Mouse (Mus musculus): ENCODE data around the gene Btrc.
"Not testable (repeated sequence)": the region's sequence is repeated elsewhere in the genome, so short reads cannot be mapped to it uniquely, and the experiment has no call there.

The Btrc gene

DNA sequence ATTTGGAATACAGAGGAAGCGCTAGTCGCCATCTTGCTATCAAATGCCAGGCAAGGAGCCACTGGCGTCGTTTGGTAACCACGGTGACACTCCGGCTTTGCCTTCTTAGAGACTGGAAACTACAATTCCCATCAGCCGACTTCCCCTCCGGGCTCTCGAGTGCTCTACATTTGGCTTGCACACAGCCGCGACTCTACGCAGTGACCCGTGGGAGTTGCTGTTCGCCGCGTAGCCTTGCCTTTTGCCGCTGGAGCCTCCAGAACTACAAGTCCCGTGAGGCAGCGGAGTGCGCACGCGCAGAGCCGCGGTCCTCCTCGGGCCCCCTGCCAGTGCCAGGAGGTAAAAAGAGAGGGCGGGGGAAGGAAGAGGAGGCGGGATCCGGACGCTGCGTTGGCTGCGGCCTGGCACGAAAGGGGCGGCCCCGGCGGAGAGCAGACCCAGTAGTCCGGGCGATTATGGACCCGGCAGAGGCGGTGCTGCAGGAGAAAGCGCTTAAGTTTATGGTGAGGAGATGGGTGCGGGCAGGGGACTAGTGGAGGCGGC lies at the start of gene Btrc:
TSS of gene Btrc (plus strand) at position 351 of the 543 bp plus-strand sequence.
- DNase-seq (ENCODE audit: low spot score in 2 of 2) = peak; percentile 99 to 100

DNA sequence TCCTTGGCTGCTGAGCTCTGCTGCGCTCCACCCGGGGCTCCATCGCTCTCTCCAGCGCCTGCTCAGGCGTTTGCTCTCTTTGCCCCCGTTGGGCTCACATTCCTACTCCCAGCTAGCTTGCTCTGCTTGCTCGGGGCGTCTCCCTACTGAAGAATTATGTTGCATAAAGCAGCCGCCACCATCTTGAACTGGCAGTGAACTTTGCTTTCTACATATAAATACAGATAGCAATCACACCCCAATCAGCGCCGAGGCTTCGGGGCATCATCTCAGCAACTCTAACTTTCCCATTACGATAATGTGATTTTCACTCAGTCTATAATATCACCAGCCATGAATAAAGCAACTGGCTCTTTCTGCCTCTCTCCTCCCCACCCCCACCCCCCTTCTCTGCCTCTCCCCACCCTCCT lies 46.1 kb upstream of the Btrc start:
- no peak for DNase-seq (ENCODE audit: low spot score in 2 of 2)

DNA sequence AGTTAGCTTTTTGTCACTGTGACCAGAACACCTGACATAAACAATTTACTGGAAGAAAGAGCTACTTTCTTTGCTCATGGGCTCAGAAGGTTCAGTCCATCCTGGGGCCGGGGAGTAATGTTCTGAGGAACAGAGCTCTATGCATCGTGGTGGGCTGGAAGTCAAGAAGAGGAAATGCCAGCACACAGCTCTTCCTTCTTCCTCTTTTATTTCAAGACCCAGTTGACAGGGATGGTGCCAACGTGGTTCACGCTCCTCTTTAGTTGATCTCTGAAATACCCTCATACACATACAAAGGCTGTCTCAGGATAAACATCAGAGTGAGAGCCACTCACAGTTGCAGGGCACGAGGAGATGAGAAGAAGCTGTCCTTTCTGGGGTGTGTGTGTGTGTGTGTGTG lies 42.5 kb upstream of the Btrc start:
- DNase-seq (ENCODE audit: low spot score in 2 of 2) = no peak

GRCm38 (mm10) chr19:45329039-45329438 lies 34.5 kb upstream of the Btrc start:
- DNase-seq (ENCODE audit: low spot score in 2 of 2) = no peak

DNA sequence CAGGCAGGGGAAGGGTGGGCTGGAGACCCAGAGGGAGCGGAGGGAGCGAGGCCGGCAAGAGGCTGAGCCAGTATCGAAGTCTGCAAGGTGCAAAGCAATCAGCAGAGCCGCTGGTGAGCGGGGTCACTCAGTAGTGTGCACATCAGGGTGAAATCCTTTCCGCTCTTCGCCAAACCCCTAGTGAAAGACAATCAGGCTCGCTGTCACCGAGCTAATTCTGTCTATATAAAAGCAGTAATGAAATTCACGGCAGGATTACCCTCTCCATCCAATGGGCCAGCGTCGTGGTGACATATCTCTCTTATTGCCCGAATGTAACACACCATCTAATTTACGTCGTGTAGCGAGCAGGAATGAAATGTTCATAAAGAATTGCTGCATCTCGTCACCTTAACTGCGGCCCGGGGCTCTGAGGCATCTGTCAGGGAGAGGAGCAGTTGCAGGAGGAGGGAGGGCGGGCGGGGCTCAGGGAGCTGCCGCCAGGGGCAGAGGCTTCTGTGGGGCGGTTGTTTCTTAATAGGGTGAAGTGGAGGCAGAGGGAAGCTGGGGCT lies 33.7 kb upstream of the Btrc start:
- DNase-seq (ENCODE audit: low spot score in 2 of 2) = no peak

DNA sequence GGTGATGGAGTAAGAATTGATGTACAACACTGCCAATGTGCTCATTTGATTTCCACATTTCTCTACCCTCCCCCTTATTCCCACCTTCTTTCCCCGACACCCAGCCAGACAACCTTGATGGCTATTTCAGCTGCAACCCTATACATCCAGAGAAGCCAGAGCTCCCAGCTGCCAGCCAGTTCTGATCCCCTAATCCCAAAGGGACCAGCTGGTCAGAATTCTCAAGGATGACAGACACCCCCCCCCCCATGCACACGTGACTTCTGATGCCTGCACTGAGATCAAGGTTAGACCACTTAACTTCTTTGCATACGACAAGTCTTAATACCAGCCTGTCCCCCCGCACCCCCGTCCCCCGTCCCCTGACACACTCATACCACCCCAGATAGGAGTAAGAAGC lies 26.8 kb upstream of the Btrc start:
- DNase-seq (ENCODE audit: low spot score in 2 of 2) = no peak

- DNase-seq (ENCODE audit: low spot score in 2 of 2) = peak in 1 of 2 experiments; percentile 31
Measured at GRCm38 (mm10) chr19:45338182-45338581, 25.4 kb upstream of the Btrc start.

- no peak for DNase-seq (ENCODE audit: low spot score in 2 of 2)
Measured at GRCm38 (mm10) chr19:45343941-45344340, 19.6 kb upstream of the Btrc start.

DNA sequence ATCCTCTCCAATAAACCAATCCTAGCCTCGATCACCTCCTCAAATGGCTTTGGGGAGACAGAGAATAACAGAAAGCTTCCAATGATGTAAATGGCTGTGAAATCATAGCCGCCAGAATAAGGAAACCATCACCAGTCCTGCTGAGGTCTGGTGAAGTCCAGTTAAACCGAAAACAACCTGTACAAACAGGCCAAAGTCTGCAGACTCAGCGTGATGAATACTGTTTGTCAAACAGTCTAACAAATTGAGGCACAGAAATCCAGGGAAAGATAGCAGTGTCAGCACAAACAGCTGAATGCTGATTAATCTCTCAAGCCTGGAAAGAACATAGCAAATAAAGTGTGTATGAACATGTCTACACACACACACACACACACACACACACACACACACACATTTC lies 15.3 kb upstream of the Btrc start:
- DNase-seq (ENCODE audit: low spot score in 2 of 2) = no peak

GRCm38 (mm10) chr19:45350456-45350855 lies 13.1 kb upstream of the Btrc start:
- DNase-seq (ENCODE audit: low spot score in 2 of 2) = no peak

DNA sequence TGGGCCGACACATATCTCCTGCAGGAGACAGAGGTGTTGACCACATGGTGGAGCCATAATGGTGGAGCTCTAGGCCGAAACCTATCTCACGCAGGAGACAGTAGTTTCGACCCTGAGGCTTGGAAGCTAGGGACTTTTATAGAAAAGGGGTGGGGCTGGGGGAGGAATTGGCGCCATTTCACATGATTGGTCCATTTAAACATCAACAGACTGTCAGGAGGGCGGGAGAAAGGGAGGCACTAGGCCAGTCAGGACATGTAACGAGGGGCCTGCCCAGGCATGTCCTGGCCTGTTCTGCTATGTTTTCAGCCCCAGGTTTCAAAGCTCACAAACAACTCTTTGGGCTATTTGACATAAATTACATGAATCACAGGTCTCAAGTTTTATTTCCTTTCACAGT lies 10.8 kb upstream of the Btrc start:
- DNase-seq (ENCODE audit: low spot score in 2 of 2) = not testable (repeated sequence)

DNA sequence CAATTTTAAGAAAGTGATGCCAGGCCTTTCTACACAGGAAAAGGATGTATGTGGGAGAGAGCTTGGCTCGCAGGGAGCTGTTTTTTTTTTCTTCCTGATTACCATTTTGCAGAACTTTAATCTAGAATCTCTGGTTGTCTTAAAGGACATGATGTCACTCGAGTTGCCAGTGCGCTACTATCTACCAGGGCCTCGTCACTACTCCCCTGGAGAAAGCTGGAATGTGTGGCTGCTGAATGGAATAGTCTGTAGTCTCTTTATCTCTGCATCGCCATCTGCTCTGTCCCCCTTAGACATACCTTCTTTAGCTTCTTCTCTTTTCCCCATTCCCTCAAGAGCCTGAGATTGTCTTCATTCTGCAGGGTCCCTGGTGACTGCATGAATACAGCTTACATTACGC lies 7.9 kb upstream of the Btrc start:
- DNase-seq (ENCODE audit: low spot score in 2 of 2) = no peak

GRCm38 (mm10) chr19:45356868-45357267 lies 6.7 kb upstream of the Btrc start:
- DNase-seq (ENCODE audit: low spot score in 2 of 2) = not testable (repeated sequence)

DNA sequence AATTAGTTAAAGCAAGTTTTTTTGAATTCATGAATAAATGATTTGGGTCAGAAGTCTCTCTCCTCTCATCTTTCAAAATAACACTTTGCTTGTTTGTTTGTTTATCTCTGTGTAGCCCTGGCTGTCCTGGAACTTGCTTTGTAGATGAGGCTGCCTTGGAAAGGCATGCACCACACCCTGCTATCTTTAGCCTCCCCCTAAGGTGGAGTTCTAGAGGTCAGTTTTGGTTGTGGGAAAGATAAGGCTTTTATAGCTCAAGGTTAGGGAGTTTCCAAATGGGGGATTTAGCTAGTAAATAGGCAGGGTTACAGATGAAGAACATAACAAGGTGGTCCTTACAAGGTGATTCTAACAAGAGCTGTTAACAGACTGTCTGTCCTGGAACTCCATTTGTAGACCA lies 3.0 kb upstream of the Btrc start:
- no peak for DNase-seq (ENCODE audit: low spot score in 2 of 2)

DNA sequence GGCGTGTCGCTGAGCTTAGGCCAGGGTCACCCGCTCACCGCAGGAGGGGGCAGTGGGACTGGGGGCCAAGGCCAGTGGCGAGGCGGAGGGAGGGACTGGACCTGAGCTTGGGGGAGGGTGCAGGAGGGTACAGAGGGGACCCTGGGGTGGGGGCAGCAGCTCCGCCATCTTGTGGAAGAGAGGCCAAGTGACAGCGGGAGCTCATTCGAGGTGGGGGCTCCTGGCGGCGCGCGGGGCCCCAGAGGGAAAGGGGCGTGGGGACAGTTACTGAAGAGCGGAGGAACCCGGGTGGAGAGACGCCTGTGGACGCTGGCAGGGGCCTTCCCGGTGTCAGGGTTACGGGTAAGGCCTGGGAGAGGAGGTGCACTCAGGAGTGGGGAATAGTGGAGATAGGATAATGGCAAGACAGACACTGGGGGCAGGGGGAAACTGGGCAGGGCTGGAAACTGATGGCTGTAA lies 428 bp downstream of the Btrc start:
- DNase-seq (ENCODE audit: low spot score in 2 of 2) = no peak

DNA sequence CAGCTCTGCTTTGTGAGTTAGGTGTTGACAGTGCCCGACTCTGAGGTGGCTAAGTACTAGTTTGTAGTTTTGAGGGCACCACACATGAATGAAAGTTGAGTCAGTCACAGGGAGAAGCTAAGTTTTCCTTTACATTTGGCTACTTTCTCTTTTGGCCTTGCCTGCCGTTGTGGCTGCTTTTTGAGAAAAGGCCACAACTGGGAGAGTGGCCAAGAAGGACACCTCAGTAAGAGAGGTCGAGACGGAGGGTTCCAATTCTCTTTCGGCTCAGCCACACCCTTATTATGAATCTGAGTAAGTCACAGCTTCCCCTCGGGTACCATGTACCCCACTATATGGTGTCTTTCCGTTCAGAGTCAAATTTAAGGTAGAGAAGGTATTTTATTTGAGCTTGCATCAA lies 3.1 kb downstream of the Btrc start:
- DNase-seq (ENCODE audit: low spot score in 2 of 2) = no peak

- not testable (repeated sequence) for DNase-seq (ENCODE audit: low spot score in 2 of 2)
Measured at GRCm38 (mm10) chr19:45384815-45385214, 21.3 kb downstream of the Btrc start.

DNA sequence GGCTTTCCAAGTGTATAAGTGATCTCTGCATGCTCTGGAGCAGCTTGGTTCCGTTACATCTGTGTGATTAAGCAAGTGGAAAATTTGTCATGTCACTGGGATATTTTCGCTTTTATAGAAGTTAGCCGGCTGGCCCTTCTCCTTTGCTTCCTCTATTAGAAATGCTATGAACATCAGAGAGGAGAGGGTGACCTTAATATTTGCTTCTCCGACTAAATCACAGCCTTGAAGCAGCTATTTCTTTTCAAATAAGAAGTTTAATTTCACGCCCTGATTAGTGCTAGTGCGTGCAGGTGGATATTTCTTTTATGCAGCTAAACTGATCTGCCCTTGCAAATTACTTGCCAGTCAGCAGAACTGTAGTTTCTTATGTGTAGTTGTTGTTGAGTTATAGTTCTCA lies 25.0 kb downstream of the Btrc start:
- no peak for DNase-seq (ENCODE audit: low spot score in 2 of 2)

- DNase-seq (ENCODE audit: low spot score in 2 of 2) = no peak
Measured at GRCm38 (mm10) chr19:45394078-45394477, 30.5 kb downstream of the Btrc start.

DNA sequence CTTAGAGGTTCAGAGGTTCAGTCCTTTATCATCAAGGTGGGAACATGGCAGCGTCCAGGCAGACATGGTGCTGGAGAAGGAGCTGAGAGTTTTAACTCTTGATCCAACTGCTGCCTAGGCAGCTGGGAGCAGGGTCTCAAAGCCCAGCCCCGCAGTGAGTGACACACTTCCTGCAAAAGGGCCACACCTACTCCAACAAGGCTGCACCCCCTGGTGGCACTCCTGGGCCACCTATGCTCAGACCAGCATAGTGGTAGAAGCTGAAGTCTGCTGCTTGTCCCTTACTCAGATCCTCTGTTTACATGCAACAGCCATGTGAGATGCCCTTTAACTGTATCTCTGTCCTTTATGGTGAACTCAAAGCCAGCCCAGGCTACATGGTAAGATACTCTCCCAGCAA lies 47.5 kb downstream of the Btrc start:
- DNase-seq (ENCODE audit: low spot score in 2 of 2) = no peak

DNA sequence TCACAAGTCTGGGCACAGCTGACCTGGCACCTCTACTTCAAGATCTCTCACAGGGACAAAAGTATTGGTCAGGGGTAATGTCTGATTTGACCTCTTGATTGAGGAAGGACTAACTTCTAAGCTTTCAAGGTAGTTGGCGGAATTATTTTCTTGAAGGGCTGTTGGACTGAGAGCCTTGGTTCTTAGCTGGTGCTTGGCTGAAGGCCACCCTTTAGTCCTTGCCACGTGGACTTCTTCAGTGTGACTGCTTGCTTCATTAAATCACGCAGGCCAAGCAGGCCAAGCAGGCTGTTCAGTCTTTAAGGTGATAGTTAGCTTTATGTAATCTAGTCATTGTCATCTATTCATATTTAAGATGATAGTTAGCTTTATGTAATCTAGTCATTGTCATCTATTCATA lies 49.2 kb downstream of the Btrc start:
- DNase-seq (ENCODE audit: low spot score in 2 of 2) = no peak

DNA sequence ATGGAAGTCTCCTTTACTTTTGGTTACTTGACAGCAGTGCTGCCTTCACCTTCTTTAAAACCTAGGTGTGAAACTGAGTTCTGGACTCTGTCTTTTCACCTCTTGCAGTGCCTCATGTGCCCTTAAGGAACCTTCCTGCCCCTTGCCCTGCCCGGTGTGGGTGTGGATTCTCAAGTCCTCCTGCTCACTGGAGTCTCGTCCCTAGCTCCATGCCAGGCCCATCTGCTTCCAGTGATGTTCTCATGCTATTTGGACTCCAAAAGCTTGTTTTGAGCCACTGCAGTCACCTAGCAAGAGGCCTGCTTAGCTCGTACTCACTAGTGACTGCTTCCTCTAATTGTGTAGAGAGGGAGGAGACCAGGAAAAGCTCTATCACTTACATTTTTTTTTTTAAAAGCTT lies 50.4 kb downstream of the Btrc start:
- DNase-seq (ENCODE audit: low spot score in 2 of 2) = no peak

GRCm38 (mm10) chr19:45417601-45418000 lies 54.1 kb downstream of the Btrc start:
- DNase-seq (ENCODE audit: low spot score in 2 of 2) = no peak

- DNase-seq (ENCODE audit: low spot score in 2 of 2) = no peak
Measured at GRCm38 (mm10) chr19:45422276-45422675, 58.7 kb downstream of the Btrc start.

All from frontal cortex, postnatal 10 days (tissue).